Mouse (Mus musculus): ENCODE data around the gene Hnrnpc. TPM values are rescaled to one million over a fixed set of nuclear protein-coding genes. Genes with fewer than 3 reads are reported as not detected.
"Not testable (repeated sequence)": the region's sequence is repeated elsewhere in the genome, so short reads cannot be mapped to it uniquely, and the experiment has no call there.

The Hnrnpc gene
- polyA plus RNA-seq, 1 experiment from 2014 or later = 129 TPM

DNA sequence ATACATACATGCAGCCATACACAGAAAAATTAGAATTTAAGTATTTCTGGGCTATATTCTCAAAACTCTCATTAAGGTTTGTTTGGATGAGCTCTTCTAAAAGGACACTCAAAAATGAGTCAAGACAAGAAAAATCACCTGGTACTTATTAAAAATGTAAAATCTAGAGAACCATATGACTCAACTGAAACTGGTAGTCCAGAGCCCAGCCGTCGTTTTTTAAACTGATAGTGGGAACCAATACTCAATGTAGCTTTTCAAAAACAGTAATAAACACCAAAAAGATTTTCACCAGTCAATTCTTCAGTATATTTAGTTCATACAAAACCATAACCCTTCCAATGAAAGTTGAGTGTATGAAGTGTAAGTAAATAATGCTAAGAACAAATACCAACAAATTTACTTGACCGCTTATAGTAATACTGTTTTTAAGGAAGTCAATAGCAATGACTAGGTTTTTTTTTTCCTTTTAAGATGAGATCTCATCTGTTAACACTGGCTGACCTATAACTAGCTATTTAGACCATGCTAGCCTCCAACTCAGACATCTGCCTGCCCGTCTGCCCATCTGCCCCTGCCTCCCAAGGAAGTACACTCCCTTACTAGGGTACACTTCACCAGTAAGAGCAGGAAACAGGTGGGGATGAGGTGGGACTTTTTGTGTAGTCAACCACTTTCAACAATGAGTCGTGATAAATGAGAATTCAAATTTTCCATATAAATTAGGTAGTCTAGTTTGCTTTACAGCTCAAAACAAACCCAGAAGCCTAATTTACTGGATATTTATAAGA is 3.5 kb downstream of the Hnrnpc start:
- 40% methylated on average over 5 of the region's 5 CpGs for WGBS (ENCODE audit: insufficient replicate concordance)
- H3K36me3 ChIP-seq (replicated peaks; ENCODE audit: insufficient read depth, low read length) = peaks cover 36% of the 10 kb centered on the region

DNA sequence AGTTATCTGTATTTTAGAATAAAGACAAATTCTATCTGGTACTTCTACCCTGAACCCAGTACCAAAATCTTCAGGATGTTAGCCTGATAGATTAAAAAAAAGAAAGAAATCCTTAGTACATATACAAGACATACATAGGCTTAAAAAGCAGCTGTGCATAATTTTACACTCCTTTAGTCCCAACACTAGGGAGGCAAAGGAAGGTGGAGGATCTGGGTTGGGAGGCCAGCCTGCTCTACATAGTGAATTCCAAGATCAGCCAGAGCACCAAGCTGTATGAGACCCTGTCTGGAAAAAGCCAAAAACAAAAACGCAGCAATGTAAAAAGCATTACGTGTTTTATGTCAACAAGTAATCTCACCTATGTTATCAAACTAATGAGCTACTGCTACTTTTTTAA is 4.3 kb downstream of the Hnrnpc start:
- Histone ChIP-seq H3K4me3 (ENCODE audit: low read depth, low read length) (0 out of 2 replicates have a peak overlapping the region, but pooled peaks have one; percentile 91), H3K9ac (replicated peaks) (no peak overlapping the region), H3K9me3 (ENCODE audit: low read length) (no peaks in the 10 kb centered on the region), H3K27ac (ENCODE audit: low read depth) (no peak overlapping the region), H3K36me3 (replicated peaks; ENCODE audit: insufficient read depth, low read length) (peaks cover 43% of the 10 kb centered on the region), H3K4me2 (ENCODE audit: low read depth, low read length) (peak overlapping the region; percentile 75), H3K27me3 (ENCODE audit: insufficient read depth, low read length) (no peaks in the 10 kb centered on the region), H3K4me1 (ENCODE audit: insufficient read depth) (peaks cover 23% of the 10 kb centered on the region)
- TF ChIP-seq EP300 (IDR thresholded peaks at IDR 0.05; ENCODE audit: low read depth) (no peak), CTCF (IDR thresholded peaks at IDR 0.05; ENCODE audit: low read depth) (no peak)
- DNase-seq (no peak), ATAC-seq (no peak)
- 72% methylated on average over 2 of the region's 2 CpGs for WGBS (ENCODE audit: insufficient replicate concordance)

More for the DNA sequence above, 3.5 kb downstream of the Hnrnpc start:
- ATAC-seq = no peak
- DNase-seq = no peak
- Histone ChIP-seq H3K27ac (ENCODE audit: low read depth) (no peak overlapping the region), H3K27me3 (ENCODE audit: insufficient read depth, low read length) (no peaks in the 10 kb centered on the region), H3K4me3 (ENCODE audit: low read depth, low read length) (peak overlapping the region; percentile 91; the same call in 1 of the 2 replicates), H3K9ac (replicated peaks) (peak overlapping the region; percentile 48; the same call in 1 of the 2 replicates), H3K4me2 (ENCODE audit: low read depth, low read length) (peak overlapping the region; percentile 75), H3K4me1 (ENCODE audit: insufficient read depth) (peaks cover 28% of the 10 kb centered on the region), H3K9me3 (ENCODE audit: low read length) (no peaks in the 10 kb centered on the region)
- TF ChIP-seq EP300 (IDR thresholded peaks at IDR 0.05; ENCODE audit: low read depth) = no peak
- no peak for TF ChIP-seq CTCF (IDR thresholded peaks at IDR 0.05; ENCODE audit: low read depth)

DNA sequence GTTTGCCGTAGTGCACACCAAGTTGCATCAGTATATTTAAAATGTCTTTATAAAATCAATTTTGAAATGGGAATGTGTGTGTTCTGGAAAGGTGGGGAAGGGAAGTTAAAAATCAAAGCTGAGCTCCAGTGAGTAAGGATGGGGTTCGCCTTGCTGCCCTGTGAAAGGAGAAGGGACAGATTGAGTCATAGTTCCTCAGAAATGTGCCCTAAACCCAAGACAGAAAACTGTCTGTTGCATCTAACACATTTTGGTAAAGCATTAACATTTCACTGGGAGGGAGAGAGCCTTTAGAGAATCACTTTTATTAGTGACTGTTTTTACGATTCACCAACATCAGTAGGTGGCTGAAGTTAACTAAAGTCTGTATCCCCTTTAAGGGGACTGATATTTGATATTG is 5.4 kb downstream of the Hnrnpc start:
- Histone ChIP-seq H3K4me1 (ENCODE audit: insufficient read depth) (peaks cover 21% of the 10 kb centered on the region), H3K36me3 (replicated peaks; ENCODE audit: insufficient read depth, low read length) (peaks cover 51% of the 10 kb centered on the region)
- H3K4me3 ChIP-seq (ENCODE audit: low read depth, low read length); ATAC-seq; H3K4me2 ChIP-seq (ENCODE audit: low read depth, low read length); DNase-seq; H3K9me3 ChIP-seq (ENCODE audit: low read length); H3K27me3 ChIP-seq (ENCODE audit: insufficient read depth, low read length); H3K27ac ChIP-seq (ENCODE audit: low read depth); H3K9ac ChIP-seq (replicated peaks): not testable (repeated sequence)
- 67% methylated on average over 3 of the region's 3 CpGs for WGBS (ENCODE audit: insufficient replicate concordance)

DNA sequence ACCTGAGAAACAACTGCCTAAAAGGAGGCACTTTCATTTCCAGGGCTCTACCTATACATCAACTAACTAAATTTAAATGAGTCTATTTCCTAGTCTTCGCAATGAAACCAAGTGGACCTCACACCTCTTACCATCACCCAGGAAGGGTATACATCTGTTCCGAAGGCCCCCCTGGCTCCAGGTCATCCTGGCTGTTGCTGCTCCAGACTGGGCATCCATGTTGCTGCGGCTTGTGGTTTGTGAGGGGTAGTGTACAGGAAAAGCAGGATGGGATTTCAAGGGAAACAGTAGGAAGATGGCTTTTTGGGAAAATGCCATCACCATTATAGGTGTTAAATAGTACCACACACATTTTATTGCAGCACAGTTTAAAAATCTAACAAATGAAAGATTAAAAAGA is 6.6 kb downstream of the Hnrnpc start:
- not testable (repeated sequence) for H3K9ac ChIP-seq (replicated peaks); ATAC-seq; H3K27me3 ChIP-seq (ENCODE audit: insufficient read depth, low read length); H3K27ac ChIP-seq (ENCODE audit: low read depth); H3K9me3 ChIP-seq (ENCODE audit: low read length); DNase-seq; H3K4me2 ChIP-seq (ENCODE audit: low read depth, low read length); H3K4me3 ChIP-seq (ENCODE audit: low read depth, low read length)
- WGBS (ENCODE audit: insufficient replicate concordance) = 93% methylated on average over 3 of the region's 3 CpGs
- Histone ChIP-seq H3K4me1 (ENCODE audit: insufficient read depth) (peaks cover 18% of the 10 kb centered on the region), H3K36me3 (replicated peaks; ENCODE audit: insufficient read depth, low read length) (peaks cover 61% of the 10 kb centered on the region)

DNA sequence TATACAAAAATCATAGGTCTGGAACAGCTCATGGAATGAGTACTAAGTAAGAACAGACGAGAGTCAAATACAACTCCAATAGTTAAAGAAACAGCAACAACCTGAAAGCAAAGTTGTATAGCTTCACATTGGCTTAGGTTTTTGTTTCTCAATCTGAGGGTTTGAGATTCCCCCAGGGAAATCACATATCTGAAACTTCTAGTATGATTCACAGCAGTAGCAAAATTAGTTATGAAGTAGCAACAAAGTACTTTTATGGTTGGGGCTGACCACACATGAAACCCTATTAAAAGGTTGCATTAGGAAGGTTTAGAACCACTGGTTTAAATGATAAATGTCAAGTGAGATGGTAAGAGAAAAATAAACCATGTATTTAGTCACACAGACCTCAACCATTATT is 9.3 kb downstream of the Hnrnpc start:
- Histone ChIP-seq H3K4me1 (ENCODE audit: insufficient read depth) (peaks cover 5% of the 10 kb centered on the region), H3K9me3 (ENCODE audit: low read length) (no peaks in the 10 kb centered on the region), H3K36me3 (replicated peaks; ENCODE audit: insufficient read depth, low read length) (peaks cover 73% of the 10 kb centered on the region), H3K9ac (replicated peaks) (no peak overlapping the region), H3K4me2 (ENCODE audit: low read depth, low read length) (no peak overlapping the region), H3K27ac (ENCODE audit: low read depth) (no peak overlapping the region), H3K27me3 (ENCODE audit: insufficient read depth, low read length) (no peaks in the 10 kb centered on the region), H3K4me3 (ENCODE audit: low read depth, low read length) (no peak overlapping the region)
- 78% methylated on average over 1 of the region's 1 CpGs for WGBS (ENCODE audit: insufficient replicate concordance)
- DNase-seq (no peak), ATAC-seq (no peak)
- TF ChIP-seq CTCF (IDR thresholded peaks at IDR 0.05; ENCODE audit: low read depth) (no peak), EP300 (IDR thresholded peaks at IDR 0.05; ENCODE audit: low read depth) (no peak)

DNA sequence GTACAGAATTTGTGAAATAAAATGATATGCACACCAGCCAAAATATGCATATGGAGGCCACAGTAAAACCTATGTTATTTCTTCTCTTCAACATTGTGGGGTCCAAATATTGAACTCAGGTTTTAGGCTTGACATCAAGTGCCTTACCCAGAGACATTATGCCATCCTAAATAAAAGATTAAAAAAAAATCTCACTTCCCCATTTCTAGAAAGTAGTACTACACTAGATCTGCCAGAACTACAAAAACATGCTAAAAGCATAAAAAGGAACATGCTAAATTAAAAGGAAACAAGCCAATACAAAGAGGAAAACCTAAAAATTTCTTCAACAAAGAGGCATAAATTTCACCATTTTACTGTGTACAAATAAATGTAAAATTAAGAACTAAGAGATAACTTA is 20.7 kb downstream of the Hnrnpc start:
- no peak for TF ChIP-seq EP300 (IDR thresholded peaks at IDR 0.05; ENCODE audit: low read depth)
- TF ChIP-seq CTCF (IDR thresholded peaks at IDR 0.05; ENCODE audit: low read depth) = no peak
- ATAC-seq (no peak), DNase-seq (no peak)
- Histone ChIP-seq H3K36me3 (replicated peaks; ENCODE audit: insufficient read depth, low read length) (peaks cover 74% of the 10 kb centered on the region), H3K27me3 (ENCODE audit: insufficient read depth, low read length) (no peaks in the 10 kb centered on the region), H3K4me3 (ENCODE audit: low read depth, low read length) (no peak overlapping the region), H3K9me3 (ENCODE audit: low read length) (no peaks in the 10 kb centered on the region), H3K4me2 (ENCODE audit: low read depth, low read length) (no peak overlapping the region), H3K4me1 (ENCODE audit: insufficient read depth) (no peaks in the 10 kb centered on the region; the same call in 1 of the 2 replicates), H3K27ac (ENCODE audit: low read depth) (no peak overlapping the region), H3K9ac (replicated peaks) (no peak overlapping the region)

Data from liver, postnatal 0 days (tissue).